Mouse (Mus musculus) A20 (cell line): Measurements from ENCODE around the gene Gm18336.
"Not testable (repeated sequence)": the region's sequence is repeated elsewhere in the genome, so short reads cannot be mapped to it uniquely, and the experiment has no call there.

Experiments used
- DNase-seq: peaks from one replicate; pipeline ENCODE4 v3.0.0-alpha.2; 2011; ENCODE audit warnings: low read depth, low spot score

Gene Gm18336

GRCm38 (mm10) chrX:73398636-73399035, at the start of gene Gm18336:
TSS of gene Gm18336 (minus strand) at chrX:73398736.
- DNase-seq = not testable (repeated sequence)

GRCm38 (mm10) chrX:73441428-73441827, 42.9 kb upstream of the Gm18336 start:
- DNase-seq = no peak

- no peak for DNase-seq
These were observed 36.7 kb upstream of the Gm18336 start, which contains the start of gene Trex2 for GRCm38 (mm10) chrX:73435252-73435651. TSS of gene Trex2 (minus strand) at chrX:73435344.

DNA sequence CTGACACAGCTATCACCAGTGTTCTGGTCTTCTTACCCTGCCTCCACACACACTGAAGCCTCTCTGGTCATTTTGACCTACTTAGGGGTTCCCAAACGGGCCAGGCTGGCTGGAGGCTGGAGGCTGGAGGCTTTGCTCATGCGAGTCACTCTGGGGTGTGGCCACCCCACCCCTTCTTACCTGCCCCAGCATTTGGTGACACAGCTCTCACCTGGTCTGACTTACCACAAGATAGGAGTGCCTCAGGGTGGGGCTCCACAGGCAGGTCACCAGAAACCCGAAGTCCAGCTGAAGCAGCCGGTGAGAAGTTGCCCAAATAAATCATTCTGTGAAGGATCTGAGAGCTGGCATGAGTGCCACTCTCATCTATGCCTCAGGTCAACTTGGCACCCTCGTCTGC, 34.3 kb upstream of the Gm18336 start:
- no peak for DNase-seq

DNA sequence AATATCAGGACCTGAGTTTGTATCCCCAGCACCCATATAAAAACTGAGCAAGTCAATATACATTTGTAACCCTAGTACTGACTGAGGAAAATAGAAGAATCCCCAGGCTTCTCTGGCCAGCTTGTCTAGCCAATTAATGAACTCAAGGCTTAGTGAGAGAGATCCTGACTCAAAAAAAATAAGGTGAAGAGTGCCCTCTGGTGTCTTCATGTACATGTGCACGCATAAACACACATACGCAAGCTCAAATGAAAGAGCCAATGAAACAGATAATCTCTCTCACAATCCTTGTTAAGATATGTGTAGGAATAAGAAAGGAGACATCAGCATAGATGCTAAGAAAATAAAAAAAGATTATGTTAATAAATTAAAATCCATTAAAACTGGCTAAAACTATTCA, 31.5 kb upstream of the Gm18336 start:
- peak; percentile 25 for DNase-seq

- peak; percentile 15 for DNase-seq
These were observed 14.2 kb upstream of the Gm18336 start for GRCm38 (mm10) chrX:73412767-73413166.

GRCm38 (mm10) chrX:73410880-73411517, 12.5 kb upstream of the Gm18336 start, which contains the start of gene Zfp92:
TSS of gene Zfp92 (plus strand) at chrX:73411096.
- no peak for DNase-seq

- DNase-seq = no peak
These were observed 3.1 kb upstream of the Gm18336 start for GRCm38 (mm10) chrX:73401616-73402015.

DNA sequence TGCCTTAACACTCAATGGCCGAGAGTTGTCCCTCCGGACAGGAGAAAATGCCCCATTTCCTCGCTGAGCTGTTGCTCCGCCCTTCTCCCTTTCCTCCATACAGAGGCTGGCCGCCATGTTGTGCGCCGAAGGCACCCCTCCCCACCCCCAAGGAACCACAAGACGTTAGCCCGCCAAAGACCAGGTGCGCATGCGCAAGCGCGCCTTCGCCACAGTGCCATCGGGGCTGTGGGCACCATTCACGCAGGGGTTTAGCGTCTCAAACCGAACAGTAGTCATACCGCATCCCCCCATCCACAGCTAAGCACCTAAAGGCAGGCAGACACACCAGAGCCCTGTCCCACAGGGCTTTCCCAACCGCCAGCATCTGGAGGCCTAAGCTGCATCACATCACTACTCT, 2.4 kb upstream of the Gm18336 start:
- DNase-seq = no peak

DNA sequence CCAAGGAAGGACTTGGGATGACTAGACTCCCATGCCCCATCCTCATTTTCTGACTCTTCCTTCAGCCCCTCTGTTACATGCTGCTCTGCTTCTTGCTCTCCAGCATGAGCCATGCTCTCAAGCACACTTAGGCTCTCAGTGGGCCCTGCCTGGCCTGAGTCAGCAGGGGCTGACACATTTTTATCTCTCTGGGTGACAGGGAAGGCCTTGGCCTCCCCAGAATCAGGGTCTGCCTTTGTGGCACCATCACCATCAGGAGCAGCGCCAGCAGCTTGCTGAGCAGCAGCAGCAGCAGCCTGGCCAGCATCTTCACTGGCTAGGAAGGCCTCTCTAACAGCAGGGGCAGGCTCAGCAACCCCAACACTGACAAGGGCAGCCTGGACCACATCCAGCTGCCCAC, 2.1 kb downstream of the Gm18336 start:
- DNase-seq = no peak

GRCm38 (mm10) chrX:73391481-73391880, 7.1 kb downstream of the Gm18336 start:
- no peak for DNase-seq

DNA sequence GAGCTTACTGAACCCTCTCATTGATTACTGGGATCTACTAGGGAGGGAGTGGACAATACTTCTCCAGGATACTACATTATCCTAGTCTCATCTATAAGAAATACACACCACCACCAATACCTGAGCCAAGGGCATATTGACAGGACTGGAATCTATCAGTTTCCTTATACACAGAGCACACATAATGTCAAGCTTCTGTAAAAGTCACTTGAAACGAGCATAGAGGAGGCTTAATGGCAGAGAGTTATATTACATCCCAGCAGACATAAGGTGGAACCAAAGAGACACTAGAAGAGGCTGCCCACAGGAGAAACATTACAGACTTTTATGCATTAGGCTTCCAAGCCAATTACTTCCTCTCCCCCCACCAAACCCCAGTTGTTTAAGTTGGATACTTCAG, 13.6 kb downstream of the Gm18336 start:
- no peak for DNase-seq

GRCm38 (mm10) chrX:73384419-73384818, 14.1 kb downstream of the Gm18336 start:
- DNase-seq = no peak

DNA sequence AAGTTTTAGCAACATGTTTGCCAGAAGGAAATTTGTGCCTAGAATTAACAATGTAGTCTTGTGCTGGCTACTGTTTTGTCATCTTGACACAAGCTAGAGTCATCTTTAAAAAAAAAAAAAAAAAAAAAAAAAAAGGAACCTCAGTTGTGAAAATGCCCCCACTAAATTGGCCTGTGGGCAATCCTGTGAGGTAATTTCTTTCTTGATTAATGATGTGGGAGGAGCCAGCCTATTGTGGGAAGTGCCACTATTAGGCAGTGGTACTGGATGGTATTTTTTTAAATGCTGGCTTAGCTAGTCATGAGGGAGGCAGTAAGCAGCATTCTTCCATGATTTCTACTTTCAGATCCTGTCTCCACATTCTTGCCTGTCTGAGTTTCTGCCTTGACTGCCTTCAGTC, 35.2 kb downstream of the Gm18336 start:
- DNase-seq = peak; percentile 7

- no peak for DNase-seq
These were observed 41.8 kb downstream of the Gm18336 start for GRCm38 (mm10) chrX:73356719-73357118.

GRCm38 (mm10) chrX:73356163-73356562, 42.4 kb downstream of the Gm18336 start:
- no peak for DNase-seq
